Mouse (Mus musculus) liver, adult (tissue): ENCODE measurements at regions not wholly inside any gene's neighbourhood (a gene's known extent, or its start where the extent isn't known, plus 50 kb on each side); places are given as distances from the start of the nearest gene placed in this dataset.

Source experiments
- GATA4 ChIP-seq: IDR thresholded peaks from 2 replicates; pipeline ENCODE4 v1.6.1; 2014; ENCODE audit warnings: mild to moderate bottlenecking, low read length; ENCODE audit not compliant: insufficient replicate concordance

DNA sequence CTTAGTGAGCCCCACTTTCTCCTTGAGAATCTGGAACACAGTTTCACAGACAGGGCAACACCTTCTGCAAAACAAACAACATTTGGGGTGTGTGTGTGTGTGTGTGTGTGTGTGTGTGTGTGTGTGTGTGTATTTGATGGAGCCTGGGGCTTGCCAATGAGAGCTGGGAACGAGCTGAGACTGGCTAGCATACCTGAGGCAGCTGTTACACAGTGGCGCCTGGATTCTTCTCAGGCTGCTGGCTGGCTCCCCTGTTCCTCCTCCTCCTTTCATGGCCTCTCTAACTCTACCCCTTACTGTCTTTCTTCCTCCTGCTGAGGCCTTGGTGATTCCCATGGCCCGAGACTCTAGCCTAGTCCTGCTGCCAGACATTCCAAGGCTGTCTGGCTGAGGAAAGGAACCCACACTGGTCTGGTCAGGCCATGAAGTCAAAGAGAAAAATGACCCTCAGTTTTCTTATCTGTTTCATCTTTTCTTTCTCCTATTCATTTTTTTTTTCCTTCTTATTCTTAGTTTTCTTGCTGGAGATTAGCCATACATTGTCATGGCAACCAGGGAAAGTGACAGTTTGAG lies 79.6 kb upstream of the Sem1 start:
- TF ChIP-seq GATA4, result no peak

DNA sequence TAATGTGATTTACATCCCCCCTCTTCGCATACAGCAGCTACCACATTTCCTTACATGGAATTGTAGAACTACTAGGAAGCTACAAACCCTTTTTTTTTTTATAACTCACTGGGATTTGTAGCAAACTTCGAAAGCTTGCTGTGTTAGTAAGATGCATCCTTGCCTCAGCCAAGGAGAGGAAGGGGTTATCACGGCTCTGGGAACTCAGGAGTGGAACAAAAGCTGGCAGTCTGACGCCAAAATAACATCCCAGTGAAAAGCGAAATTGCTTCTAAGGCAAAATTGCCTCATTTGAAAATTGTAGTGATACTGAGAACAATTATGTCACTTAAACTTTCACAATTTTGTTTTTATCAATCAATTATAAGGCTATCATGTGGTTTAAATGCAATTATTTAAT lies 81.6 kb upstream of the Sem1 start:
- TF ChIP-seq GATA4, result no peak

DNA sequence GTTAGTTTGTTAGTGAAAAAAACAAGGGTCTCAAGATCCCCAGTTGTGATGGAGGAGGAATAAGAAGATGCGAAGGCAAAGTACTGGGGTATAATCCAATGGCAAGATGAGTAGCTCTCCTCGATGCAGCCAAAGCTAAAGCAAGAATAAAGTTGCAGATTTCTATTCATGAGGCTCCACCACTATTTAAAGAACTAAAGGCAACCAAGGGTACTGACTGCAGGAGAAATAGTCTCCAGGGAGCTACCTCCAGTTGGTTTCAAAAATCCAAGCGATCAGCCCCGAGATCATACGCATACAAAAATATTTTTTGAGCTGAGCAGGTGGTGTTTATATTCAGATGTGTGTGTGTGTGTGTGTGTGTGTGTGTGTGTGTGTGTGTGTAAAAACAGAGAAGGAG lies 88.3 kb upstream of the Sem1 start:
- TF ChIP-seq GATA4, result no peak

DNA sequence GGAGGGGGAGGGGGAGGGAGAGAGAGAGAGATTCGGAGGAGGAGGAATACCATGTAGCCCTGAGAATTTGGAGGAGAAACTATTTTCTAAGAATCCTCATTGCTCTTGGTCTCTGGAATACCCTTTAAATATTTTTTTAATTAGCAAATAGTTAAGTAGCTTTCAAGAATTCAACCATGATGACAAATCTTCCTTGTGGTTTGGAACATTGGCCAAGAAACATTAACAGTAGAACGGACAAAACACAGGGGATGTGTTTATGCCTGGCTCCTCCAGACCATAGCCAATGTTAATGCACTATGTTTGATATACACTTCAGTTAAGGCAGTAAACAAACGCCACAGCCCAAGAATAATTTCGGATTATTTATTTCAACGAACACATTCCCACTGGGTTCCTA lies 110.8 kb upstream of the Sem1 start:
- no peak for TF ChIP-seq GATA4

DNA sequence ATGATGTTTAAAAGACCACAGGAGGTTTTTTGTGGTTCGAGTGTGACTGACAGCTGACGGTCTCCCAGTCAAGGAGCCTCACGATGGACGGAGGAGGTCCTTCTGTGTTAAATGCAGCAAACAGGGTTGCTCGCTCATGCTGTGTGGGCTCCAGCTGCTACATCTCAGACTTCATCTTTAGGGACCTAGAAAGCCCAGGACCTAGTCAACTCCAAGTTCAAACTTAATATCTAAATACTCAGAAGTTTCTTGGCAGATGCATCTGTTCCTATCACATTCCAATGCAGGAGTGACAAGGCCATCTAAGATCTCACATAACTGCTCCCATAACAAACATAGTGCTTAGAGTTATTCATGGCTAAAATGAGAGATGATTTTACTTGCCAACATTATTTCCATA lies 111.7 kb upstream of the Sem1 start:
- TF ChIP-seq GATA4, result no peak

DNA sequence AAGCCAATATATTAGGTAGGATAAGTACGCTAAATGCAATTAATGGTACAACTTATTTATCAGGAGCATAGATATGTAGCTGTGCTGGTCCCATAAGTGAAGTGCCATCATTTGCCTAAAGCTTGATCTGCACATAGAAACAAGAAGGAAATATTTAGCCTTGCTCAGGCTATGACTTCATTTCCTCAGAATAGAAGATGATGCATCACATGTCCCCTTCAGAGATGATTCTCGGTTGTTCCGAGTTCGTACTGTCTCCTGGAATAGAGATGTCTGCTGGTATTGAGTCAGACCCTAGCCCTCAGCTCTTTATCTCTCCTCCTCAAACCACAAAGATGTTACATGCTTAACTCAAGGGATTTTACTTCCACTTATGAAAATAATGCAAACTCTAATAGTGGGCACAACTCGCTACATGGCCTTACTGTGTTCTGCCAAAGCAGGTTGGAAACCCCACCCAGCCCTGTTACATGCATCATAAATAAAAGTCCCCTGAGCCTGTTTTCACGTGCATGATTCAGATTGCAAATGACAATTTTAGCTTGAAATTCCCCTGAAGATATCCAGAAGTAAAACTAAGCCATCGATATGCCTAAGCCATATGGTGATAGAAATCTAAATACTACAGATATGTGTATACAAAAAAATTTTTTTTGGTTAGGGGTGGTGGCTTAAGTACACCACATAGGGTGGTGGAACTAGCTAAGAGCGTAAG lies 113.8 kb upstream of the Sem1 start:
- no peak for TF ChIP-seq GATA4

DNA sequence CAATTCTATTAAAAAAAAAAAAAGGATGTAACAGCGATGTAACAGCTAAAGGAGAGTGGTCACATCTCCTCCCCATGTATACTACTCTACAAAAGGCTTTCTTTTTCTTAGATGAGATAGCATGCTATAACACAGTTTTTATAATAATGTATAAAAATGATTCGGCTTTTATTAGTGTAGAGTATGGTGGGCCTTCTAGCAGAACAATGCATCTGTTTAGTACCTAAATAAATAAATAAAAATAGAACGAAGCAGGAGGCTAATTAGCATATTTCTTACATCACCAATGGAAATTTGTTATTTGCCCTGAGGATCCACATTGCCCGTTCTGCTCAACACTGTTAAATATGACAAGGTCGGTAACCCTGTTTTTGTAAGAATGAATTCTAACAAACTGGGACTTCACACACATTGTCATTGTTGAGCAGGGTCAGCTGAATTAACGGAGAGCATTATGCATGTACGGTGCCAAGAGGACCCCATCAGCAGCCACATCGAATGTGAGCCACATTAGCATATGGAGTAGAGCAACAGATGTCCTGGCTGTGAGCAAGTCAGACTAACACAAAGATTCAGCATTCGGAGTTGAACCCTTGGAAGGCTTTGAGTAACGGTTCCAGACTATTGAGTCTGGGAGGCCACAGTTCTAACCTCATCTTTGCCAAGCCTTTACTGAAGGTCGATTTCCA lies 117.4 kb upstream of the Sem1 start:
- TF ChIP-seq GATA4, result no peak

DNA sequence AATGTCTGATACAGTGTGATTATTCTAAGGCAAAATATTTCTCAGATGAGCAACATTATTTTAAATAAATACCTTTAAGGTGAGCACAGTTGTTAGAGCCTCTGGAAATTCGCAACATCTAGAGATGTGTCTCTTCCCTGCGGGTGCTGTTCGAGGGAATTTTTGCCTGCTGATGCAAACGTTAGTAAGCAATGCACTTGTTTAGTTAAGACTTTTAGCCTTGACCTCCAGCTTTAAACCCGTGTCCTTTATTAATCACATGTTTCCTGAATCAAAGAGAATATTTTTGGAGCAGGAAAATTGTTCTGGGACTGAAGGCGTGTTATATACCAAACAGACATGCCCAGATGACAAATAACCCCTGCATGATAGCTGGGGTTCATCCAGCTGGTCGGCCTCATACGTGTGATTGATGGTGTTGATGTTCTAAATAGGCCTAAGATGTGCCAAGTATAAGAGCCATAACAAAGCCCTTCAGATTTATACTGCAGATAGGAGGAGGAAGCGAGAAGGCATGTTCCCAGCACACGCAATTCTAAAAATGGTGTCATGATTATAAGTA lies 119.0 kb upstream of the Sem1 start:
- peak; percentile 50; the same call in 1 of the 2 replicates for TF ChIP-seq GATA4

DNA sequence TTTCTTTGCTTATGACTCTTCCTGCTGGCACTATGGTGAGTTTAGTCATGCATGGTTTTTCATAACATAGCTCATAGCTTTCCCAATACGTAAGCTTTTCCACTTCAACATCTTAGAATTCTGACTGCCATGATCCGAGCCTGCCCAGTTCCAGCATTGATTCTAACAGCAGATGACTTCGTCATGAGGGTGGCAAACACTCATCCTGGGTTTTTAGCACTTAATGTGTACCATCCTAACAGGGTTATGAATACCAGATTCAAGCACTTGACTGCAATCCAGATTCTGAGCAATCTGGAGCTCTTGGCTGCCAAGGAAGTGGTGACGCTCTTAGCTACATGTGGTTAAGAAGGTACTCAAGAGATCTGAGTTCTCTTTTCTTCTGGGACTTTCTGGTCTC lies 128.3 kb upstream of the Sem1 start:
- TF ChIP-seq GATA4, result no peak

DNA sequence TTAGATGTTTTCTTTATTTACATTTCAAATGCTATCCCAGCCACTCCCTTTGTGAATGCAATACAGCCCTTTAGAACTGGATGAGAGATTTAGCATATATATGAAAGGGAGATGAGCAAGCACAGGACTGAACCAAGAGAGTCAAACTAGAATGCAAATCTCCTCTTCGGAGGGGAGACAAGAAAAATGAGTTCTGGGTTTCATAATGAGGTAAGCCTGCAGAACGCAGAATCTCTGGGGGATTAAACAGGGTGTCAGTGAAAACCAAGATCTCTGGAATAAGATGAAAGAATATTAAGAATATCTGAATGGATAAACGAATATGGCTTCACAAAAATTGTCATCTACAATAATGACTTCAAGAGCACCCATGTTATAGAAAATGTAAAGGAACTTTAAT lies 130.6 kb upstream of the Sem1 start:
- no peak for TF ChIP-seq GATA4

DNA sequence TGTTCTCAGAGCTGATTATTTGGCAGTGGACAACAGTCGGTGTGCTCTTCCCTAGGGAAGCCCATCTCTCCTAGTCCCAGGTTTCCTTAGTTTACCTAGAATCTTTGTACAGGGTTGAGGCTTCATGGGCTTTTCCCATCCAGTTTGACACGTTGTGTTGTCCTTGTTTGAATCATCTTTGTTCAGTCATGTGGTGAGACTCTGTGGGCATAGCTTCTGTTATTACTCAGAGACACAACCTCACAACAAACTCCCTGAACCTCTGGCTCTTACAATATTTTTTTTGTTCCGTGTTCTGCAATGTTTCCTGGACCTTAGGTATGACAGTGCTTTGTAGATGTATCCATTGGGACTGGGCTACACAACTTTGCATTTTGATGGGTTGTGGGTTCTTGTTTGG lies 132.9 kb upstream of the Dlx6 start:
- TF ChIP-seq GATA4, result no peak

DNA sequence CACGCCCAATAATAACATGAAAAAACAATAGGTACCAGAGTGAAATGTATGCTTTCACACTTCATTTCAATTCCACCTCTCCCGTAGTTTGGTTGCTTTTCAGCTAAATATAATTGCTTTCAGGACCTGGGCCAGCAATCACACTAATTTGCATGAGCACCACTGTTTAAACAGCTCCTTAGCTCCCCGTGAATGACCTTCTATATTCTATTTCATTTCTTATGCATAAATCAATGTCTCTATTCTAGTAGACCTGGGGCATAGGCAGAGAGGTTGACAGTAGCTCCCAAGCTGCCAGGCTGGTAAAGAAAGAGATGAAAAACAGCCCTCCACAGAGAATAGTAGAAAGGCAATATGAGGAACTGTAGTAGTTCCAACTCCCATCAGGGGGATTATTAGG lies 117.7 kb upstream of the Dlx6 start:
- TF ChIP-seq GATA4, result no peak

DNA sequence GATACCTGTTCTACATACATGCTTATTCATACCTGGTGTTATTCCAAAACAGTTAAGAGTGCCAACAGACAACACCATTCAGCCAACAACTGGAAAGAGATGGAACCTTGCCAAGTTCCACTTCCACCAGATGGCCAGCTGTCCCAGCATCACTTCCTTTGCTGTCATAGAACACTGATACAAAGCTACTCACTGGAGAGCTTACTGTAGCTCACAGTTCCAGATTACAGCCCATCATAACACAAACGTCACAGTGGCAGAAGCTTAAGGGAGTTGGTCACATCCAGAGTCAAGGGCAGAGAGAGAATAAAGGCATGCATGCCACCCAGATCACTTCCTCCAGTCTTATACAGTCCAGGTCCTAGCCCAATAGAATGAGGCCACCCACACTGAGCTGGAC lies 84.0 kb upstream of the Dlx6 start:
- TF ChIP-seq GATA4, result no peak

DNA sequence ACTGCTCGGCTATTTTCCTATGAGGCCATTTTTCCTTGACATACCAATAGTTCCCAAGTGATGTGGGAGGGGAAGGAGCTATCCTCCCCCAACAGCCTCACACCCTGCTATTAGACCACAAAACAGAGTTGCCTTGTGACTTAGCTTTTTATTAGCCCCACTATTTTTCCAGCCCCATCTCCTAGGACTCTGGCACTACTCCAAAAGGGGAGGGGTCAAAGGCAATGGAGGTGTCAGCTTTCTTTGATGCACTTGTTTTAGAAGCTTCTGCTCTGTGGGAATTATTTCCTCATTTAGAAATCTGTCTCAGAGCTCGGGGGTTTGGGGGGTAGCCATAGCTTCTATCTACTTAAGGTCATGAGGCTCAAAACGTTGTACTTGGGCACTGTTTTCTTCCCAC lies 81.6 kb upstream of the Dlx6 start:
- TF ChIP-seq GATA4, result no peak

DNA sequence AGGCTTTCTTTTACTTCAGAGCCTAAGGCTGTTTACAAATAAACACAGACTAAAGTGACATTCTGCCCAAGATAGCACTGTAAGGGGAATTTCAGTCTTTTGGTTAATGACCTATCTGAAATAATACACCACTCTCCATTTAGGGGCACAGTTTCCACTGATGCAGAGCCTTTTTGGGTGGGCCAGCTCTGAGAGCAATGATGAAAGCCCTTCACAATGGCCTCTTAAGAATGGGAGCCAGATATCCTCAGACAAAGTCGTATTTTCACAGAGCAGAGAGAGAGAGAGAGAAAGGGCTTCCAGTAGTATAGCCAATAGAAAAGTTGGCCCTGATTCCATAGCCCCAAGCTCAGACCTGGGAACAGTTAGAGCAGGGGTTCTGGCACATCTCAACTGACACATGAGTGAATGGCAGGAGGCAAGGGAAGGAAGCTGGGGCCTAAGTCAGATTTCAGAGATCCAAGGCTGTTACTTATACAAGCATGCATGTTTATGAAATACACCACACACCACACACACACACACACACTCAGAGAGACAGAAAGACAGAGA lies 77.1 kb upstream of the Dlx6 start:
- no peak for TF ChIP-seq GATA4

DNA sequence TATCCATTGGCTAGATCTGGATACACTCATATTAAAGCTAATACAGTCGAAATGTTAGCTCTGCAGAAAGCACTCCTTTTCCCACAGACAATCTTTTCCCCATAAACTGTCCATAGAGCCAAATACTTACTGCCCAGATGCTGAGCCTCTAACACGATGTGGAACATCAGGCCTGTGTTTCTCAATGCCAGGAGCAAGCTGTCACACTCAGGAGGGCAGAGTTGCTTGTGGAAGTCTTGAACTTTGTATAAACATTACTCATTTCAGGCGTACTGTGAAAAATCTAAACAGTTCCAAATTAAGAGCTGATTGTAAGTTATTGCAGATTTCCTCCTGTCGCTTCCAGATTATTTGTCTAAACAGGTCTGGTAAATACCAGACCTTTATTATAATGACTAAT lies 75.6 kb upstream of the Dlx6 start:
- no peak for TF ChIP-seq GATA4
